31 mouse cellular contexts compared by ENCODE assay signal in genomic region chr5:111155928-111156327, GRCm38 (mm10).
DNase-seq lines count a peak whose midpoint lies in the region; ATAC-seq lines count a peak whose summit lies in the region.
"Had no signal": no experiment of that assay in that cellular context is flagged by ENCODE, and none has a peak within 500 bp of the region (broad histone marks: within the 10 kb centered on the region; RNA-seq: fewer than 3 reads in every experiment).

No protein-coding gene starts in this region.

- ATAC-seq in embryonic facial prominence, embryonic 15.5 days (ENCODE audit: insufficient number of reproducible peaks, low FRiP score, low TSS enrichment, low read depth) = no peak
- no peak for ATAC-seq in heart, embryonic 13.5 days (ENCODE audit: extremely low read depth, insufficient number of reproducible peaks, low FRiP score, low TSS enrichment)
- no peak for ATAC-seq in kidney, embryonic 16.5 days (ENCODE audit: low FRiP score, low TSS enrichment)
- ATAC-seq: activated CD4-positive, CD25-positive, alpha-beta regulatory T cell, adult 4 months; hindbrain, postnatal 0 days; intestine, embryonic 15.5 days had no signal

- no peaks in the 10 kb centered on the region for H3K36me3 ChIP-seq in embryonic facial prominence, embryonic 15.5 days
- H3K36me3 ChIP-seq in embryonic facial prominence, embryonic 10.5 days (replicated peaks) = no peaks in the 10 kb centered on the region
- H3K36me3 ChIP-seq in heart, embryonic 13.5 days = no peaks in the 10 kb centered on the region
- H3K36me3 ChIP-seq in kidney, embryonic 16.5 days (ENCODE audit: insufficient read depth, low read length) = no peaks in the 10 kb centered on the region
- H3K36me3 ChIP-seq: heart, embryonic 10.5 days; intestine, embryonic 15.5 days; limb, embryonic 13.5 days; lung, embryonic 15.5 days; neural tube, embryonic 12.5 days had no signal

- H3K4me1 ChIP-seq in embryonic facial prominence, embryonic 15.5 days = peaks cover 41% of the 10 kb centered on the region
- H3K4me1 ChIP-seq in embryonic facial prominence, embryonic 10.5 days = peaks cover 86% of the 10 kb centered on the region
- H3K4me1 ChIP-seq in heart, embryonic 13.5 days = peaks cover 73% of the 10 kb centered on the region
- H3K4me1 ChIP-seq in kidney, embryonic 16.5 days (ENCODE audit: insufficient read depth, low read length) = peaks cover 58% of the 10 kb centered on the region

- 0 out of 2 replicates have a peak overlapping the region, but pooled peaks have one; percentile 17 for H3K27ac ChIP-seq in embryonic facial prominence, embryonic 15.5 days (replicated peaks)
- H3K27ac ChIP-seq in embryonic facial prominence, embryonic 10.5 days (replicated peaks) = no peak overlapping the region
- H3K27ac ChIP-seq in heart, embryonic 13.5 days (replicated peaks) = 0 out of 2 replicates have a peak overlapping the region, but pooled peaks have one; percentile 24
- peak overlapping the region; percentile 54; the same call in 1 of the 2 replicates for H3K27ac ChIP-seq in kidney, embryonic 16.5 days (ENCODE audit: low read length)
- H3K27ac ChIP-seq: intestine, embryonic 15.5 days; limb, embryonic 13.5 days; lung, embryonic 15.5 days; neural tube, embryonic 12.5 days had no signal

- intact Hi-C loops in heart, postnatal 10 days (cut with DNase I) = no loop called here

- no peak overlapping the region for H3K9ac ChIP-seq in embryonic facial prominence, embryonic 15.5 days
- no peak overlapping the region for H3K9ac ChIP-seq in heart, embryonic 13.5 days
- no peak overlapping the region for H3K9ac ChIP-seq in kidney, embryonic 16.5 days (replicated peaks; ENCODE audit: low read length)
- H3K9ac ChIP-seq: intestine, embryonic 15.5 days; limb, embryonic 13.5 days; lung, embryonic 15.5 days; neural tube, embryonic 12.5 days had no signal

- H3K27me3 ChIP-seq in embryonic facial prominence, embryonic 15.5 days = no peaks in the 10 kb centered on the region
- H3K27me3 ChIP-seq in embryonic facial prominence, embryonic 10.5 days (replicated peaks; ENCODE audit: low read depth, poor library complexity, severe bottlenecking) = no peaks in the 10 kb centered on the region
- H3K27me3 ChIP-seq in heart, embryonic 13.5 days (replicated peaks) = peaks cover 16% of the 10 kb centered on the region
- no peaks in the 10 kb centered on the region for H3K27me3 ChIP-seq in kidney, embryonic 16.5 days (ENCODE audit: insufficient read depth, low read length)
- H3K27me3 ChIP-seq: CH12.LX; intestine, embryonic 15.5 days; limb, embryonic 13.5 days; lung, embryonic 15.5 days; neural tube, embryonic 12.5 days had no signal

- no peaks in the 10 kb centered on the region for H3K9me3 ChIP-seq in embryonic facial prominence, embryonic 15.5 days (replicated peaks)
- H3K9me3 ChIP-seq in embryonic facial prominence, embryonic 10.5 days = no peaks in the 10 kb centered on the region
- no peaks in the 10 kb centered on the region for H3K9me3 ChIP-seq in heart, embryonic 13.5 days
- no peaks in the 10 kb centered on the region for H3K9me3 ChIP-seq in kidney, embryonic 16.5 days (ENCODE audit: low read length)
- H3K9me3 ChIP-seq: heart, embryonic 10.5 days; intestine, embryonic 15.5 days; limb, embryonic 13.5 days; lung, embryonic 15.5 days; megakaryocyte, embryonic 14.5 days; neural tube, embryonic 12.5 days had no signal

- DNase-seq in embryonic facial prominence, embryonic 10.5 days (ENCODE audit: low spot score) = no peak
- DNase-seq in heart, postnatal 10 days = no peak
- no peak for DNase-seq in kidney, postnatal 4 days
- DNase-seq in brain, adult 2 months (ENCODE audit: low read depth, low spot score) = peak; percentile 53
- DNase-seq in spleen, adult 12 weeks (ENCODE audit: low spot score) = no peak
- DNase-seq: adrenal gland, adult 2 months; adrenal gland, postnatal 36 days; cerebellum, adult 2 months; cerebellum, postnatal 14 days; gastrocnemius, postnatal 14 days; heart, postnatal 14 days; kidney, adult 2 months; kidney, postnatal 25 days; lung, postnatal 36 days; midbrain, embryonic 14.5 days; right cerebral cortex, postnatal 4 days; thymus, adult 2 months; thymus, postnatal 36 days had no signal

- WGBS in embryonic facial prominence, embryonic 15.5 days = 85% methylated on average over 12 of the region's 12 CpGs
- 94% methylated on average over 12 of the region's 12 CpGs for WGBS in embryonic facial prominence, embryonic 10.5 days
- WGBS in heart, embryonic 13.5 days = 73% methylated on average over 12 of the region's 12 CpGs
- 87% methylated on average over 12 of the region's 12 CpGs for WGBS in kidney, embryonic 16.5 days

- no peak overlapping the region for H3K4me3 ChIP-seq in embryonic facial prominence, embryonic 15.5 days (replicated peaks)
- no peak overlapping the region for H3K4me3 ChIP-seq in embryonic facial prominence, embryonic 10.5 days
- no peak overlapping the region for H3K4me3 ChIP-seq in heart, embryonic 13.5 days
- no peak overlapping the region for H3K4me3 ChIP-seq in kidney, embryonic 16.5 days (ENCODE audit: low read length)
- H3K4me3 ChIP-seq: heart, embryonic 10.5 days; intestine, embryonic 15.5 days; limb, embryonic 13.5 days; lung, embryonic 15.5 days; neural tube, embryonic 12.5 days had no signal

- no peak overlapping the region for H3K4me2 ChIP-seq in embryonic facial prominence, embryonic 15.5 days (replicated peaks)
- H3K4me2 ChIP-seq in heart, embryonic 13.5 days = no peak overlapping the region
- no peak overlapping the region for H3K4me2 ChIP-seq in kidney, embryonic 16.5 days (replicated peaks; ENCODE audit: low read depth, low read length)
- H3K4me2 ChIP-seq: intestine, embryonic 15.5 days; limb, embryonic 13.5 days; liver, embryonic 11.5 days; lung, embryonic 15.5 days; neural tube, embryonic 12.5 days had no signal
